Mouse (Mus musculus) erythroblast, embryonic 14.5 days (primary cell): ENCODE measurements around the gene Cyp20a1.

Experiments
- GATA1 ChIP-seq: IDR thresholded peaks from 2 replicates; pipeline ENCODE4 v1.6.1; 2012; ENCODE audit warnings: low read length, inconsistent platforms, mixed read lengths
- TAL1 ChIP-seq: IDR thresholded peaks from 3 replicates; pipeline ENCODE4 v1.6.1; 2012; ENCODE audit warnings: low read length, inconsistent platforms, mixed read lengths

DNA sequence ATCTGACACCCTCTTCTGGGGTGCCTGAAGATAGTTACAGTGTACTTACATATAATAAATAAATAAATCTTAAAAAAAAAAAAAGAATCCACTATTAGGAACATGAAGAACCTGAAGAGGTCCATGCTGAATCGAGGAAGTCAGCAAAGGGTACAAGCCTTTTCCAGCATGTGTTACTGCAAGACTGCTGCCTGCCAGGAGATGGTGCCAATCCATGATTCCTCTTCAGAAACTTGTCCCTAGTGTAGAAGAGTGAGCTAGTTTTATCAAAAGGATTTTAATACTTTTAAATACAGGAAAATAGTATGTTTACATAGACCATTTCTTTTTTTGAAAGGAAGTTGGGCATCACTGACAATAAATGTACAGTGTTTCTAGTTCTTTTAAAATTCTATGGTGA lies 80.8 kb downstream of the Cyp20a1 start:
- TF ChIP-seq TAL1 = no peak
- TF ChIP-seq GATA1 = no peak
